Mouse (Mus musculus): ENCODE measurements around the gene Chst3. TPM values are rescaled to one million over a fixed set of nuclear protein-coding genes. Genes with fewer than 3 reads are reported as not detected.
"Not testable (repeated sequence)": the region's sequence is repeated elsewhere in the genome, so short reads cannot be mapped to it uniquely, and the experiment has no call there.

Gene Chst3
- 1 to 10 TPM; 3.8 to 4.1 TPM for total RNA-seq (2021)
- long read RNA-seq, experiment 1, partial matches to known transcripts = 0 of 5 reads
- long read RNA-seq, experiment 1, other reads (novel, unspliced or antisense) = 5 of 5 reads
- long read RNA-seq, experiment 2, partial matches to known transcripts = 0 of 6 reads
- long read RNA-seq, experiment 2, other reads (novel, unspliced or antisense) = 6 of 6 reads

- no peak for DNase-seq (ENCODE audit: low spot score in 2 of 2)
Measured at GRCm38 (mm10) chr10:60218591-60219499, at the start of gene Chst3. TSS of gene Chst3 (minus strand) at chr10:60219260.

- no peak for DNase-seq (ENCODE audit: low spot score in 2 of 2)
Measured at GRCm38 (mm10) chr10:60268738-60269137, 49.7 kb upstream of the Chst3 start.

GRCm38 (mm10) chr10:60266842-60267401 is 47.9 kb upstream of the Chst3 start:
- no peak for DNase-seq (ENCODE audit: low spot score in 2 of 2)

- no peak for DNase-seq (ENCODE audit: low spot score in 2 of 2)
Measured at GRCm38 (mm10) chr10:60265252-60265651, 46.2 kb upstream of the Chst3 start.

GRCm38 (mm10) chr10:60263351-60263750 is 44.3 kb upstream of the Chst3 start:
- DNase-seq (ENCODE audit: low spot score in 2 of 2) = no peak

- peak; percentile 83 to 89 for DNase-seq (ENCODE audit: low spot score in 2 of 2)
Measured at GRCm38 (mm10) chr10:60262386-60262785, 43.3 kb upstream of the Chst3 start.

GRCm38 (mm10) chr10:60261530-60261929 is 42.5 kb upstream of the Chst3 start:
- DNase-seq (ENCODE audit: low spot score in 2 of 2) = no peak

- DNase-seq (ENCODE audit: low spot score in 2 of 2) = no peak
Measured at GRCm38 (mm10) chr10:60260557-60261294, 41.7 kb upstream of the Chst3 start.

GRCm38 (mm10) chr10:60257261-60257825 is 38.3 kb upstream of the Chst3 start:
- DNase-seq (ENCODE audit: low spot score in 2 of 2) = no peak

GRCm38 (mm10) chr10:60256088-60256487 is 37.0 kb upstream of the Chst3 start:
- no peak for DNase-seq (ENCODE audit: low spot score in 2 of 2)

- no peak for DNase-seq (ENCODE audit: low spot score in 2 of 2)
Measured at GRCm38 (mm10) chr10:60252606-60253005, 33.5 kb upstream of the Chst3 start.

GRCm38 (mm10) chr10:60252187-60252586 is 33.1 kb upstream of the Chst3 start:
- no peak for DNase-seq (ENCODE audit: low spot score in 2 of 2)

- no peak for DNase-seq (ENCODE audit: low spot score in 2 of 2)
Measured at GRCm38 (mm10) chr10:60250426-60250965, 31.4 kb upstream of the Chst3 start.

GRCm38 (mm10) chr10:60248345-60248744 is 29.3 kb upstream of the Chst3 start:
- DNase-seq (ENCODE audit: low spot score in 2 of 2) = not testable (repeated sequence)

- DNase-seq (ENCODE audit: low spot score in 2 of 2) = peak in 1 of 2 experiments; percentile 62
Measured at GRCm38 (mm10) chr10:60246519-60246918, 27.5 kb upstream of the Chst3 start.

- no peak for DNase-seq (ENCODE audit: low spot score in 2 of 2)
Measured at GRCm38 (mm10) chr10:60245635-60246034, 26.6 kb upstream of the Chst3 start.

- DNase-seq (ENCODE audit: low spot score in 2 of 2) = peak; percentile 94 to 95
Measured at GRCm38 (mm10) chr10:60245041-60245440, 26.0 kb upstream of the Chst3 start.

GRCm38 (mm10) chr10:60243941-60244340 is 24.9 kb upstream of the Chst3 start:
- DNase-seq (ENCODE audit: low spot score in 2 of 2) = no peak

GRCm38 (mm10) chr10:60240416-60240815 is 21.4 kb upstream of the Chst3 start:
- DNase-seq (ENCODE audit: low spot score in 2 of 2) = no peak

- peak; percentile 69 to 70 for DNase-seq (ENCODE audit: low spot score in 2 of 2)
Measured at GRCm38 (mm10) chr10:60237475-60238154, 18.6 kb upstream of the Chst3 start.
